Mouse (Mus musculus): ENCODE results near the gene Slc24a4. TPM values are rescaled to one million over a fixed set of nuclear protein-coding genes. Genes with fewer than 3 reads are reported as not detected.

Slc24a4 gene
- polyA plus RNA-seq, 1 experiment from 2014 or later, result 0.54 TPM

GRCm38 (mm10) chr12:102288846-102289245 lies 160.3 kb downstream of the Slc24a4 start:
- no peaks in the 10 kb centered on the region for H3K4me1 ChIP-seq (replicated peaks; ENCODE audit: control insufficient read depth, insufficient read depth, low read length)
- no peak overlapping the region for H3K27ac ChIP-seq (ENCODE audit: low read depth, low read length)
- no peak overlapping the region for H3K9ac ChIP-seq (ENCODE audit: low read depth, low read length)
- 32% methylated on average over 2 of the region's 2 CpGs for WGBS
- no peaks in the 10 kb centered on the region for H3K9me3 ChIP-seq (ENCODE audit: control insufficient read depth, low read length)
- DNase-seq (ENCODE audit: low spot score) (no peak), ATAC-seq (ENCODE audit: low FRiP score) (no peak)
- H3K4me3 ChIP-seq (ENCODE audit: low read depth, low read length), result no peak overlapping the region
- H3K27me3 ChIP-seq (ENCODE audit: control insufficient read depth, insufficient read depth, low read length), result no peaks in the 10 kb centered on the region
- no peak overlapping the region for H3K4me2 ChIP-seq (replicated peaks; ENCODE audit: low read depth, low read length)
- H3K36me3 ChIP-seq (ENCODE audit: control insufficient read depth, insufficient read depth, low read length), result no peaks in the 10 kb centered on the region

GRCm38 (mm10) chr12:102289568-102289967 lies 161.0 kb downstream of the Slc24a4 start:
- no peak for ATAC-seq (ENCODE audit: low FRiP score)
- H3K27ac ChIP-seq (ENCODE audit: low read depth, low read length), result no peak overlapping the region
- no peaks in the 10 kb centered on the region for H3K27me3 ChIP-seq (ENCODE audit: control insufficient read depth, insufficient read depth, low read length)
- H3K4me3 ChIP-seq (ENCODE audit: low read depth, low read length), result no peak overlapping the region
- 86% methylated on average over 1 of the region's 1 CpGs for WGBS
- no peak overlapping the region for H3K4me2 ChIP-seq (replicated peaks; ENCODE audit: low read depth, low read length)
- no peaks in the 10 kb centered on the region for H3K4me1 ChIP-seq (replicated peaks; ENCODE audit: control insufficient read depth, insufficient read depth, low read length)
- no peaks in the 10 kb centered on the region for H3K9me3 ChIP-seq (ENCODE audit: control insufficient read depth, low read length)
- DNase-seq (ENCODE audit: low spot score), result no peak
- H3K36me3 ChIP-seq (ENCODE audit: control insufficient read depth, insufficient read depth, low read length), result no peaks in the 10 kb centered on the region
- H3K9ac ChIP-seq (ENCODE audit: low read depth, low read length), result no peak overlapping the region

- no peaks in the 10 kb centered on the region for H3K9me3 ChIP-seq (ENCODE audit: control insufficient read depth, low read length)
- no peaks in the 10 kb centered on the region for H3K27me3 ChIP-seq (ENCODE audit: control insufficient read depth, insufficient read depth, low read length)
- no peak overlapping the region for H3K4me3 ChIP-seq (ENCODE audit: low read depth, low read length)
- 90% methylated on average over 2 of the region's 2 CpGs for WGBS
- DNase-seq (ENCODE audit: low spot score) (no peak), ATAC-seq (ENCODE audit: low FRiP score) (no peak)
- H3K27ac ChIP-seq (ENCODE audit: low read depth, low read length), result no peak overlapping the region
- no peaks in the 10 kb centered on the region for H3K4me1 ChIP-seq (replicated peaks; ENCODE audit: control insufficient read depth, insufficient read depth, low read length)
- no peaks in the 10 kb centered on the region for H3K36me3 ChIP-seq (ENCODE audit: control insufficient read depth, insufficient read depth, low read length)
- no peak overlapping the region for H3K9ac ChIP-seq (ENCODE audit: low read depth, low read length)
- no peak overlapping the region for H3K4me2 ChIP-seq (replicated peaks; ENCODE audit: low read depth, low read length)
Observed at GRCm38 (mm10) chr12:102290662-102291061, 162.1 kb downstream of the Slc24a4 start.

- H3K4me3 ChIP-seq (ENCODE audit: low read depth, low read length), result no peak overlapping the region
- no peak for ATAC-seq (ENCODE audit: low FRiP score)
- no peak overlapping the region for H3K27ac ChIP-seq (ENCODE audit: low read depth, low read length)
- WGBS, result 46% methylated on average over 6 of the region's 6 CpGs
- no peak for DNase-seq (ENCODE audit: low spot score)
- H3K36me3 ChIP-seq (ENCODE audit: control insufficient read depth, insufficient read depth, low read length), result no peaks in the 10 kb centered on the region
- H3K27me3 ChIP-seq (ENCODE audit: control insufficient read depth, insufficient read depth, low read length), result no peaks in the 10 kb centered on the region
- no peaks in the 10 kb centered on the region for H3K9me3 ChIP-seq (ENCODE audit: control insufficient read depth, low read length)
- H3K9ac ChIP-seq (ENCODE audit: low read depth, low read length), result no peak overlapping the region
- H3K4me1 ChIP-seq (replicated peaks; ENCODE audit: control insufficient read depth, insufficient read depth, low read length), result no peaks in the 10 kb centered on the region
- no peak overlapping the region for H3K4me2 ChIP-seq (replicated peaks; ENCODE audit: low read depth, low read length)
Observed at GRCm38 (mm10) chr12:102291686-102292085, 163.2 kb downstream of the Slc24a4 start.

GRCm38 (mm10) chr12:102292501-102293215 lies 164.1 kb downstream of the Slc24a4 start:
- Histone ChIP-seq H3K9me3 (ENCODE audit: control insufficient read depth, low read length) (no peaks in the 10 kb centered on the region), H3K27me3 (ENCODE audit: control insufficient read depth, insufficient read depth, low read length) (no peaks in the 10 kb centered on the region), H3K4me3 (ENCODE audit: low read depth, low read length) (no peak overlapping the region), H3K4me1 (replicated peaks; ENCODE audit: control insufficient read depth, insufficient read depth, low read length) (no peaks in the 10 kb centered on the region), H3K27ac (ENCODE audit: low read depth, low read length) (no peak overlapping the region), H3K4me2 (replicated peaks; ENCODE audit: low read depth, low read length) (no peak overlapping the region), H3K36me3 (ENCODE audit: control insufficient read depth, insufficient read depth, low read length) (no peaks in the 10 kb centered on the region), H3K9ac (ENCODE audit: low read depth, low read length) (no peak overlapping the region)
- ATAC-seq (ENCODE audit: low FRiP score), result no peak
- 75% methylated on average over 7 of the region's 7 CpGs for WGBS
- DNase-seq (ENCODE audit: low spot score), result no peak

- H3K4me2 ChIP-seq (replicated peaks; ENCODE audit: low read depth, low read length), result no peak overlapping the region
- H3K9me3 ChIP-seq (ENCODE audit: control insufficient read depth, low read length), result no peaks in the 10 kb centered on the region
- no peaks in the 10 kb centered on the region for H3K27me3 ChIP-seq (ENCODE audit: control insufficient read depth, insufficient read depth, low read length)
- no peaks in the 10 kb centered on the region for H3K36me3 ChIP-seq (ENCODE audit: control insufficient read depth, insufficient read depth, low read length)
- no peaks in the 10 kb centered on the region for H3K4me1 ChIP-seq (replicated peaks; ENCODE audit: control insufficient read depth, insufficient read depth, low read length)
- DNase-seq (ENCODE audit: low spot score) (no peak), ATAC-seq (ENCODE audit: low FRiP score) (no peak)
- WGBS, result 89% methylated on average over 5 of the region's 5 CpGs
- no peak overlapping the region for H3K9ac ChIP-seq (ENCODE audit: low read depth, low read length)
- no peak overlapping the region for H3K4me3 ChIP-seq (ENCODE audit: low read depth, low read length)
- no peak overlapping the region for H3K27ac ChIP-seq (ENCODE audit: low read depth, low read length)
Observed at GRCm38 (mm10) chr12:102294634-102295033, 166.1 kb downstream of the Slc24a4 start.

GRCm38 (mm10) chr12:102295230-102295629 lies 166.7 kb downstream of the Slc24a4 start:
- no peak for ATAC-seq (ENCODE audit: low FRiP score)
- no peaks in the 10 kb centered on the region for H3K4me1 ChIP-seq (replicated peaks; ENCODE audit: control insufficient read depth, insufficient read depth, low read length)
- H3K9me3 ChIP-seq (ENCODE audit: control insufficient read depth, low read length), result no peaks in the 10 kb centered on the region
- WGBS, result 80% methylated on average over 7 of the region's 7 CpGs
- no peaks in the 10 kb centered on the region for H3K27me3 ChIP-seq (ENCODE audit: control insufficient read depth, insufficient read depth, low read length)
- no peaks in the 10 kb centered on the region for H3K36me3 ChIP-seq (ENCODE audit: control insufficient read depth, insufficient read depth, low read length)
- no peak overlapping the region for H3K4me3 ChIP-seq (ENCODE audit: low read depth, low read length)
- no peak overlapping the region for H3K27ac ChIP-seq (ENCODE audit: low read depth, low read length)
- DNase-seq (ENCODE audit: low spot score), result no peak
- no peak overlapping the region for H3K9ac ChIP-seq (ENCODE audit: low read depth, low read length)
- H3K4me2 ChIP-seq (replicated peaks; ENCODE audit: low read depth, low read length), result no peak overlapping the region

- Histone ChIP-seq H3K27ac (ENCODE audit: low read depth, low read length) (no peak overlapping the region), H3K4me3 (ENCODE audit: low read depth, low read length) (no peak overlapping the region), H3K9me3 (ENCODE audit: control insufficient read depth, low read length) (no peaks in the 10 kb centered on the region), H3K4me2 (replicated peaks; ENCODE audit: low read depth, low read length) (no peak overlapping the region), H3K4me1 (replicated peaks; ENCODE audit: control insufficient read depth, insufficient read depth, low read length) (no peaks in the 10 kb centered on the region), H3K36me3 (ENCODE audit: control insufficient read depth, insufficient read depth, low read length) (no peaks in the 10 kb centered on the region), H3K9ac (ENCODE audit: low read depth, low read length) (no peak overlapping the region), H3K27me3 (ENCODE audit: control insufficient read depth, insufficient read depth, low read length) (no peaks in the 10 kb centered on the region)
- ATAC-seq (ENCODE audit: low FRiP score) (no peak), DNase-seq (ENCODE audit: low spot score) (no peak)
- 90% methylated on average over 8 of the region's 8 CpGs for WGBS
Observed at GRCm38 (mm10) chr12:102295662-102296061, 167.1 kb downstream of the Slc24a4 start.

GRCm38 (mm10) chr12:102296361-102296760 lies 167.8 kb downstream of the Slc24a4 start:
- Histone ChIP-seq H3K4me2 (replicated peaks; ENCODE audit: low read depth, low read length) (no peak overlapping the region), H3K27ac (ENCODE audit: low read depth, low read length) (no peak overlapping the region), H3K4me1 (replicated peaks; ENCODE audit: control insufficient read depth, insufficient read depth, low read length) (no peaks in the 10 kb centered on the region), H3K4me3 (ENCODE audit: low read depth, low read length) (no peak overlapping the region), H3K36me3 (ENCODE audit: control insufficient read depth, insufficient read depth, low read length) (no peaks in the 10 kb centered on the region), H3K9me3 (ENCODE audit: control insufficient read depth, low read length) (no peaks in the 10 kb centered on the region), H3K27me3 (ENCODE audit: control insufficient read depth, insufficient read depth, low read length) (no peaks in the 10 kb centered on the region), H3K9ac (ENCODE audit: low read depth, low read length) (no peak overlapping the region)
- WGBS, result 84% methylated on average over 1 of the region's 1 CpGs
- ATAC-seq (ENCODE audit: low FRiP score) (no peak), DNase-seq (ENCODE audit: low spot score) (no peak)

All from hindbrain, embryonic 11.5 days (tissue).